Mouse (Mus musculus) liver, embryonic 14.5 days (tissue): ENCODE measurements around the gene Rhox2b. TPM values are rescaled to one million over a fixed set of nuclear protein-coding genes. Genes with fewer than 3 reads are reported as not detected.
"Not testable (repeated sequence)": the region's sequence is repeated elsewhere in the genome, so short reads cannot be mapped to it uniquely, and the experiment has no call there.

ENCODE experiments used
- ATAC-seq: fragments of 200-750 bp; cut with Nextera tagmentation; 2 replicates; pipeline ENCODE4 v1.8.0; 2017; ENCODE audit warnings: moderate number of reproducible peaks, mild to moderate bottlenecking, moderate library complexity; ENCODE audit not compliant: insufficient read depth
- DNase-seq, 3 experiments: peaks; one replicate each; pipeline ENCODE4 v3.0.0-alpha.2; 2012 to 2013; ENCODE audit warnings: low read depth in 3 of 3, low spot score in 3 of 3
- H3K27ac ChIP-seq: fragments of 300-500 bp; sonication (generic); 2 replicates; pipeline ENCODE4 v1.5.1; 2014; ENCODE audit warnings: moderate library complexity, mild to moderate bottlenecking, control low read depth, inconsistent platforms
- H3K27me3 ChIP-seq: fragments of 300-500 bp; sonication (generic); 2 replicates; pipeline ENCODE4 v1.6.1; 2014; ENCODE audit warnings: mild to moderate bottlenecking, low read length, moderate library complexity; ENCODE audit not compliant: control insufficient read depth, insufficient read depth
- H3K36me3 ChIP-seq: fragments of 300-500 bp; sonication (generic); replicated peaks from 2 replicates; pipeline ENCODE4 v1.6.1; 2014; ENCODE audit warnings: low read depth; ENCODE audit not compliant: control insufficient read depth, insufficient read depth
- H3K4me1 ChIP-seq, 2 experiments: fragments of 200-500 bp in 1 of 2; fragments of 300-500 bp in 1 of 2; sonication (generic) in 1 of 2; replicated peaks; 2 replicates each; pipeline ENCODE4 v1.6.1; 2012 to 2014; ENCODE audit warnings: antibody characterized with exemption in 1 of 2, inconsistent platforms in 1 of 2, low read length in 1 of 2; ENCODE audit not compliant: control insufficient read depth in 2 of 2, insufficient read depth in 2 of 2
- H3K4me2 ChIP-seq: fragments of 300-500 bp; sonication (generic); 2 replicates; pipeline ENCODE4 v1.6.1; 2014; ENCODE audit warnings: low read depth, mild to moderate bottlenecking, control low read depth, moderate library complexity
- H3K4me3 ChIP-seq, 2 experiments: fragments of 200-500 bp in 1 of 2; fragments of 300-500 bp in 1 of 2; sonication (generic) in 1 of 2; 2 replicates each; pipeline ENCODE4 v1.5.1; 2012 to 2014; ENCODE audit warnings: low read depth in 2 of 2, low read length in 2 of 2, mild to moderate bottlenecking in 2 of 2, control low read depth in 1 of 2, inconsistent platforms in 1 of 2, moderate library complexity in 1 of 2; ENCODE audit not compliant: insufficient read depth in 1 of 2
- H3K9ac ChIP-seq: fragments of 300-500 bp; sonication (generic); replicated peaks from 2 replicates; pipeline ENCODE4 v1.6.1; 2014; ENCODE audit warnings: mild to moderate bottlenecking, control low read depth, moderate library complexity
- H3K9me3 ChIP-seq: fragments of 300-500 bp; sonication (generic); 2 replicates; pipeline ENCODE4 v1.6.1; 2016; ENCODE audit warnings: low read length, mixed read lengths; ENCODE audit not compliant: control insufficient read depth
- WGBS: fragments of 180-500 bp; shearing (Covaris S2); extraction: QIAGEN DNeasy Blood & Tissue Kit; methylation state at CpG from one replicate; pipeline ENCODE4 v1.1.7; 2014; ENCODE audit not compliant: insufficient replicate concordance; 5-methylcytosine and 5-hydroxymethylcytosine counted together
- polyA plus RNA-seq, 2 experiments: library from polyadenylated mRNA; depleted of rRNA in 1 of 2; stranded (reverse) in 1 of 2; unstranded in 1 of 2; fragments of >200 nt; fragmentation: Nextera tagmentation in 1 of 2; extraction: Ambion mirVana in 1 of 2; gene quantifications; 2 replicates each; pipeline versions ENCODE4 v1.2.1 to v1.2.3; 2012 to 2014

Rhox2b gene
- polyA plus RNA-seq (2012; rRNA removed), result not detected in 2 replicates
- polyA plus RNA-seq (2014; fragmentation: Nextera tagmentation; extraction: Ambion mirVana), result not detected in 2 replicates

DNA sequence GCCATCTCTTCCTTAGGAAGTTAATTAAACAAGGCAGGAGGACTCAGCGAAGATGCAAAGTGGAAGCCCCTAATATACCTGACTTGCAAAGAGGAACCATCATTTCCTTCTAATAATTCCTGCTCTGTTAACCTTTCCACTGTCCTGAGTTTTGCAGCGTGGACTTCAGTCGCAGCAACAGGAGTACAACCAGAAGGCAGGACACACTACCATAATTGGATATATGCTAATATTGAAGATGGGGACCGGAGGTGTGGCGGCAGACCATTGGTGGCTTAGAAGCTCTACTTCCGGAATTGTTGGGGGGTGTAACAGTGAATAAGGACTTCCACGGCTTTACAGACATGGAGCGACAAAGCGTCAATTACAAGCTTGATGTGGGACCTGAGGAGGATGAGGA is at the start of gene Rhox2b:
Gene Rhox2b, plus strand, starts transcription at position 301 of the 400 bp plus-strand sequence.
- H3K36me3 ChIP-seq, H3K27ac ChIP-seq, H3K9ac ChIP-seq, DNase-seq, ATAC-seq, H3K27me3 ChIP-seq, H3K4me2 ChIP-seq, H3K9me3 ChIP-seq, H3K4me3 ChIP-seq, H3K4me1 ChIP-seq: not testable (repeated sequence)
- WGBS, result no CpG with 5 or more reads among the region's 9 CpGs

DNA sequence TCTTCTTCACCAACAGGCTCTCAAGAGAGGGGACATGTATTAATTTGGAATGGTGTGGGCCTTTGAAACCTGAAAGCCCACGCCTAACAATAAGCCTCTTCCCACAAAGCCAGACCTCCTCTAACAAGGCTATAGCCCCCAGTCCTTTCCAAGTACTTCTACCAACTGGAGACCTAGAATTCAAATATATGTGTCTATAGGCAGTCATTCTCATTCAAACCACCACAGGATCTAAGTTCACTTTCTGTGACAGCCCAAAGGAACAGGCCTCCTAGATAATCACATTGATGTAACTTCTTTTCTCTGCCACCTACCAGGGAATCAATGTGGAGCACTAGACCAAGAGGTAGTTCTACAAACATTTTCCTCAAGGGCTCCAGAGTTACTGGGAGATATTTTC is 32.1 kb upstream of the Rhox2b start, which contains the start of gene Rhox3a2:
Gene Rhox3a2, plus strand, starts transcription at position 301 of the 400 bp plus-strand sequence.
- H3K4me3 ChIP-seq, H3K36me3 ChIP-seq, ATAC-seq, H3K4me2 ChIP-seq, H3K27ac ChIP-seq, H3K9me3 ChIP-seq, DNase-seq, H3K9ac ChIP-seq, H3K27me3 ChIP-seq, H3K4me1 ChIP-seq: not testable (repeated sequence)
- WGBS, result no CpG with 5 or more reads among the region's 1 CpGs

DNA sequence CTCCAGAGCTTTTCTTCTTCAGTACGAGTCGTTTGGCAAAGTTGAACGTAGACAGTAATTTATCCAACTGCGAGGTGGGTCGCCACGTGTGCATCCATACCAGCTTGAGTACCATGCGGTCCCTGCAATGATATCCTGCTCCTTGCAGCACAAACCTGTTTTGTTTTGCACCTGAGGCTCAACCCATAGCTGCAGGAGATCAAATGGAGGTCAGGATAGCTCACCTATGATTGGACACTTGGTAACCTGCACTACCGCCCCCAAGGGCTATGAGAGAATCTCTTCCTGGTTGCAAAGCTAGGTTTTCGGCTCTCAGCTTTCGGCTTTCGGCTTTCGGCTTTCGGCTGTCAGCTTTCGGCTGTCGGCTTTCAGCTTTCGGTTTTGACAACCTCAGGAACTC is 21.3 kb upstream of the Rhox2b start, which contains the start of gene Rhox4a2:
Gene Rhox4a2, plus strand, starts transcription at position 301 of the 400 bp plus-strand sequence.
- not testable (repeated sequence) for H3K27ac ChIP-seq, H3K27me3 ChIP-seq, H3K4me2 ChIP-seq, H3K9me3 ChIP-seq, H3K9ac ChIP-seq, H3K4me3 ChIP-seq, DNase-seq, ATAC-seq, H3K4me1 ChIP-seq, H3K36me3 ChIP-seq
- WGBS, result 78% methylated on average over 8 of the region's 16 CpGs

DNA sequence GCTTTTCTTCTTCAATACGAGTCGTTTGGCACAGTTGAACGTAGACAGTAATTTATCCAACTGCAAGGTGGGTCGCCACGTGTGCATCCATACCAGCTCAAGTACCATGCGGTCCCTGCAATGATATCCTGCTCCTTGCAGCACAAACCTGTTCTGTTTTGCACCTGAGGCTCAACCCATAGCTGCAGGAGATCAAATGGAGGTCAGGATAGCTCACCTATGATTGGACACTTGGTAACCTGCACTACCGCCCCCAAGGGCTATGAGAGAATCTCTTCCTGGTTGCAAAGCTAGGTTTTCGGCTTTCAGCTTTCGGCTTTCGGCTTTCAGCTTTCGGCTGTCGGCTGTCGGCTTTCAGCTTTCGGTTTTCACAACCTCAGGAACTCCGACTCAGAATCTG is 20.3 kb downstream of the Rhox2b start, which contains the start of gene Rhox4b:
Gene Rhox4b, plus strand, starts transcription at position 301 of the 400 bp plus-strand sequence.
- H3K4me3 ChIP-seq, H3K27me3 ChIP-seq, H3K36me3 ChIP-seq, H3K4me2 ChIP-seq, ATAC-seq, DNase-seq, H3K9ac ChIP-seq, H3K27ac ChIP-seq, H3K9me3 ChIP-seq, H3K4me1 ChIP-seq: not testable (repeated sequence)
- 73% methylated on average over 14 of the region's 15 CpGs for WGBS

DNA sequence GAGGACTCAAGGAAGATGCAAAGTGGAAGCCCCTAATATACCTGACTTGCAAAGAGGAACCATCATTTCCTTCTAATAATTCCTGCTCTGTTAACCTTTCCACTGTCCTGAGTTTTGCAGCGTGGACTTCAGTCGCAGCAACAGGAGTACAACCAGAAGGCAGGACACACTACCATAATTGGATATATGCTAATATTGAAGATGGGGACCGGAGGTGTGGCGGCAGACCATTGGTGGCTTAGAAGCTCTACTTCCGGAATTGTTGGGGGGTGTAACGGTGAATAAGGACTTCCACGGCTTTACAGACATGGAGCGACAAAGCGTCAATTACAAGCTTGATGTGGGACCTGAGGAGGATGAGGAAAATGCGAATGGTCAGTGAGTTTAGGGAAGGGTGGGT is 41.5 kb downstream of the Rhox2b start, which contains the start of gene Rhox2c:
Gene Rhox2c, plus strand, starts transcription at position 301 of the 400 bp plus-strand sequence.
- WGBS, result 83% methylated on average over 6 of the region's 10 CpGs
- not testable (repeated sequence) for H3K4me2 ChIP-seq, H3K4me3 ChIP-seq, H3K9ac ChIP-seq, ATAC-seq, H3K9me3 ChIP-seq, H3K36me3 ChIP-seq, H3K4me1 ChIP-seq, H3K27ac ChIP-seq, DNase-seq, H3K27me3 ChIP-seq

DNA sequence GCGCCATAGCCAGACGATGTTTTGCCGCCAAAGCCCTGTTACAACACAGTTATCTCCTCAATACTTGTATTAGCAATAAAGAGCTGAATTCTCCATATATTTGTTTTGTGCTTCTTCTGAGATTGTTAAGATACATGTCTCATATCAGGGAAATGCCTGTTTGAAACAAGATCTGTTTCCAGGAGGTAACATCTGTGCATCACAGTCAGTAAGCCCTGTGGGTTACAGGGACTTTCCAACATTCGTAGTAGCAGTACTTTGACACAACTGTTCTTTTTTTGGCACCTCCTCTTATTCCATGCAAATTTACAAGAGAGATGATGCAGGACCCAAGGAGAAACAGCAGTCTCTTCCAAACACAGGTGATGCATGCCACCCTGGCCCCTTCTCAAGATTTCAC is 46.4 kb downstream of the Rhox2b start, which contains the start of gene Rhox3c:
Gene Rhox3c, plus strand, starts transcription at position 301 of the 400 bp plus-strand sequence.
- ATAC-seq, H3K4me1 ChIP-seq, H3K9me3 ChIP-seq, H3K4me2 ChIP-seq, H3K27ac ChIP-seq, H3K9ac ChIP-seq, H3K27me3 ChIP-seq, H3K36me3 ChIP-seq, H3K4me3 ChIP-seq, DNase-seq: not testable (repeated sequence)
- WGBS, result 66% methylated on average over 3 of the region's 4 CpGs

Other genes starting within 250 kb of the Rhox2b start
- gene Akap14, start 243.2 kb upstream of the Rhox2b start, polyA plus RNA-seq (2012; rRNA removed), result not detected in 2 replicates
- gene Akap14, start 243.2 kb upstream of the Rhox2b start, polyA plus RNA-seq (2014; fragmentation: Nextera tagmentation; extraction: Ambion mirVana), result 0.13 TPM in 1 of 2 replicates, not detected in the other
- gene Ndufa1, start 220.9 kb upstream of the Rhox2b start, polyA plus RNA-seq (2012; rRNA removed), result 111 and 169 TPM in 2 replicates
- gene Ndufa1, start 220.9 kb upstream of the Rhox2b start, polyA plus RNA-seq (2014; fragmentation: Nextera tagmentation; extraction: Ambion mirVana), result 253 and 273 TPM in 2 replicates
- 1.1 and 1.7 TPM in 2 replicates for gene Rnf113a1, start 220.8 kb upstream of the Rhox2b start, polyA plus RNA-seq (2012; rRNA removed)
- 2.3 and 3.2 TPM in 2 replicates for gene Rnf113a1, start 220.8 kb upstream of the Rhox2b start, polyA plus RNA-seq (2014; fragmentation: Nextera tagmentation; extraction: Ambion mirVana)
- gene Gm9, start 201.0 kb upstream of the Rhox2b start, polyA plus RNA-seq (2012; rRNA removed), result not detected in 2 replicates
- gene Gm9, start 201.0 kb upstream of the Rhox2b start, polyA plus RNA-seq (2014; fragmentation: Nextera tagmentation; extraction: Ambion mirVana), result not detected in 2 replicates
- not detected in 2 replicates for gene Rhox1, start 189.8 kb upstream of the Rhox2b start, polyA plus RNA-seq (2012; rRNA removed)
- not detected in 2 replicates for gene Rhox1, start 189.8 kb upstream of the Rhox2b start, polyA plus RNA-seq (2014; fragmentation: Nextera tagmentation; extraction: Ambion mirVana)
- gene Rhox2a, start 167.1 kb upstream of the Rhox2b start, polyA plus RNA-seq (2012; rRNA removed), result not detected in 2 replicates
- gene Rhox2a, start 167.1 kb upstream of the Rhox2b start, polyA plus RNA-seq (2014; fragmentation: Nextera tagmentation; extraction: Ambion mirVana), result not detected in 2 replicates
- gene Rhox3a, start 162.1 kb upstream of the Rhox2b start, polyA plus RNA-seq (2012; rRNA removed), result not detected in 2 replicates
- gene Rhox3a, start 162.1 kb upstream of the Rhox2b start, polyA plus RNA-seq (2014; fragmentation: Nextera tagmentation; extraction: Ambion mirVana), result not detected in 2 replicates
- gene Rhox4a, start 146.7 kb upstream of the Rhox2b start, polyA plus RNA-seq (2012; rRNA removed), result not detected in 2 replicates
- not detected in 2 replicates for gene Rhox4a, start 146.7 kb upstream of the Rhox2b start, polyA plus RNA-seq (2014; fragmentation: Nextera tagmentation; extraction: Ambion mirVana)
- not detected in 2 replicates for gene Rhox3a2, start 32.0 kb upstream of the Rhox2b start, polyA plus RNA-seq (2012; rRNA removed)
- gene Rhox3a2, start 32.0 kb upstream of the Rhox2b start, polyA plus RNA-seq (2014; fragmentation: Nextera tagmentation; extraction: Ambion mirVana), result not detected in 2 replicates
- gene Rhox4a2, start 21.2 kb upstream of the Rhox2b start, polyA plus RNA-seq (2012; rRNA removed), result not detected in 2 replicates
- gene Rhox4a2, start 21.2 kb upstream of the Rhox2b start, polyA plus RNA-seq (2014; fragmentation: Nextera tagmentation; extraction: Ambion mirVana), result not detected in 2 replicates
- gene Rhox4b, start 20.4 kb downstream of the Rhox2b start, polyA plus RNA-seq (2012; rRNA removed), result not detected in 2 replicates
- not detected in 2 replicates for gene Rhox4b, start 20.4 kb downstream of the Rhox2b start, polyA plus RNA-seq (2014; fragmentation: Nextera tagmentation; extraction: Ambion mirVana)
- gene Rhox2c, start 41.6 kb downstream of the Rhox2b start, polyA plus RNA-seq (2012; rRNA removed), result not detected in 2 replicates
- not detected in 2 replicates for gene Rhox2c, start 41.6 kb downstream of the Rhox2b start, polyA plus RNA-seq (2014; fragmentation: Nextera tagmentation; extraction: Ambion mirVana)
- gene Rhox3c, start 46.5 kb downstream of the Rhox2b start, polyA plus RNA-seq (2012; rRNA removed), result not detected in 2 replicates
- gene Rhox3c, start 46.5 kb downstream of the Rhox2b start, polyA plus RNA-seq (2014; fragmentation: Nextera tagmentation; extraction: Ambion mirVana), result not detected in 2 replicates
- gene Rhox4c, start 68.3 kb downstream of the Rhox2b start, polyA plus RNA-seq (2012; rRNA removed), result not detected in 2 replicates
- gene Rhox4c, start 68.3 kb downstream of the Rhox2b start, polyA plus RNA-seq (2014; fragmentation: Nextera tagmentation; extraction: Ambion mirVana), result not detected in 2 replicates
- gene Rhox2d, start 81.4 kb downstream of the Rhox2b start, polyA plus RNA-seq (2012; rRNA removed), result not detected in 2 replicates
- not detected in 2 replicates for gene Rhox2d, start 81.4 kb downstream of the Rhox2b start, polyA plus RNA-seq (2014; fragmentation: Nextera tagmentation; extraction: Ambion mirVana)
- gene Rhox4d, start 102.3 kb downstream of the Rhox2b start, polyA plus RNA-seq (2012; rRNA removed), result not detected in 2 replicates
- gene Rhox4d, start 102.3 kb downstream of the Rhox2b start, polyA plus RNA-seq (2014; fragmentation: Nextera tagmentation; extraction: Ambion mirVana), result not detected in 2 replicates
- gene Rhox2e, start 118.4 kb downstream of the Rhox2b start, polyA plus RNA-seq (2012; rRNA removed), result not detected in 2 replicates
- not detected in 2 replicates for gene Rhox2e, start 118.4 kb downstream of the Rhox2b start, polyA plus RNA-seq (2014; fragmentation: Nextera tagmentation; extraction: Ambion mirVana)
- gene Rhox3e, start 130.0 kb downstream of the Rhox2b start, polyA plus RNA-seq (2012; rRNA removed), result not detected in 2 replicates
- gene Rhox3e, start 130.0 kb downstream of the Rhox2b start, polyA plus RNA-seq (2014; fragmentation: Nextera tagmentation; extraction: Ambion mirVana), result not detected in 2 replicates
- not detected in 2 replicates for gene Rhox4e, start 145.3 kb downstream of the Rhox2b start, polyA plus RNA-seq (2012; rRNA removed)
- not detected in 2 replicates for gene Rhox4e, start 145.3 kb downstream of the Rhox2b start, polyA plus RNA-seq (2014; fragmentation: Nextera tagmentation; extraction: Ambion mirVana)
- gene Rhox2f, start 159.3 kb downstream of the Rhox2b start, polyA plus RNA-seq (2012; rRNA removed), result not detected in 2 replicates
- not detected in 2 replicates for gene Rhox2f, start 159.3 kb downstream of the Rhox2b start, polyA plus RNA-seq (2014; fragmentation: Nextera tagmentation; extraction: Ambion mirVana)
- gene Rhox3f, start 168.9 kb downstream of the Rhox2b start, polyA plus RNA-seq (2012; rRNA removed), result not detected in 2 replicates
- gene Rhox3f, start 168.9 kb downstream of the Rhox2b start, polyA plus RNA-seq (2014; fragmentation: Nextera tagmentation; extraction: Ambion mirVana), result not detected in 2 replicates
- gene Rhox4f, start 195.6 kb downstream of the Rhox2b start, polyA plus RNA-seq (2012; rRNA removed), result not detected in 2 replicates
- not detected in 2 replicates for gene Rhox4f, start 195.6 kb downstream of the Rhox2b start, polyA plus RNA-seq (2014; fragmentation: Nextera tagmentation; extraction: Ambion mirVana)
- not detected in 2 replicates for gene Rhox3g, start 216.5 kb downstream of the Rhox2b start, polyA plus RNA-seq (2012; rRNA removed)
- not detected in 2 replicates for gene Rhox3g, start 216.5 kb downstream of the Rhox2b start, polyA plus RNA-seq (2014; fragmentation: Nextera tagmentation; extraction: Ambion mirVana)
- not detected in 2 replicates for gene Rhox2g, start 231.4 kb downstream of the Rhox2b start, polyA plus RNA-seq (2012; rRNA removed)
- gene Rhox2g, start 231.4 kb downstream of the Rhox2b start, polyA plus RNA-seq (2014; fragmentation: Nextera tagmentation; extraction: Ambion mirVana), result not detected in 2 replicates
- gene Rhox4g, start 239.3 kb downstream of the Rhox2b start, polyA plus RNA-seq (2012; rRNA removed), result not detected in 2 replicates
- not detected in 2 replicates for gene Rhox4g, start 239.3 kb downstream of the Rhox2b start, polyA plus RNA-seq (2014; fragmentation: Nextera tagmentation; extraction: Ambion mirVana)